Mouse (Mus musculus) layer of hippocampus, adult 2 months (tissue): ENCODE measurements around the gene Aaed1. TPM values are rescaled to one million over a fixed set of nuclear protein-coding genes. Genes with fewer than 3 reads are reported as not detected.
A peak's percentile ranks its signal among the peaks of the same experiment; 100 is the strongest.

Experiments used
- DNase-seq, 2 experiments: peaks; one replicate each; pipeline ENCODE4 v3.0.0; 2022; ENCODE audit warnings: low spot score in 2 of 2
- H3K27ac ChIP-seq: fragments of 200-600 bp; 2 replicates; pipeline ENCODE4 v1.8.1; 2022
- H3K4me3 ChIP-seq: fragments of 200-600 bp; 2 replicates; pipeline ENCODE4 v1.8.1; 2022; ENCODE audit warnings: mild to moderate bottlenecking
- CTCF ChIP-seq: fragments of 200-600 bp; conservative IDR thresholded peaks from 2 replicates; pipeline ENCODE4 v1.8.1; 2022; ENCODE audit warnings: antibody characterized with exemption, mild to moderate bottlenecking, moderate library complexity
- total RNA-seq, 2 experiments: library from RNA; stranded (reverse); gene quantifications; 2 replicates each; pipeline ENCODE4 v1.2.3; 2021

Aaed1 gene
- total RNA-seq, 2 experiments from 2014 or later: 15.2 to 16.4 TPM

DNA sequence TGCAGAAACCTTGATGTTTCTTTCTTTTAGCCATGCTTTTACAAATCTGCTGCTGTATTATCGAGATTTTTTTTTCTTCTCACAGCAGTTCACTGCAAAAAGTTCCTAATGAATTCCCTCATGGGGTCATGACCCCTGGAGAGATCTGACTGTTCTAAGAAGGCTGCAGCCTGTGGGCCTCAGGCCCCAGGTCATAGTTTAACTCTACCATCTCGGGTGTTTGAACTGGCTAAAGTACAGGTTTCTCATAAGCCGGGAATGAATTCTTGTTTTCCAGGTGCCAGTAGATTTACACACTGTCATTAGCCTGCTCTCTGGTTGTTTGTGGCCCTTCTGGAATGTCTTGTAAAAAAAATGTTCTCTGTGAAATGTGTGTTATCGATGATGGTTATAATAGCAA is 25.7 kb downstream of the Aaed1 start:
- TF ChIP-seq CTCF: no peak
- H3K4me3 ChIP-seq: no peak overlapping the region
- no peak overlapping the region for H3K27ac ChIP-seq
- DNase-seq: no peak

DNA sequence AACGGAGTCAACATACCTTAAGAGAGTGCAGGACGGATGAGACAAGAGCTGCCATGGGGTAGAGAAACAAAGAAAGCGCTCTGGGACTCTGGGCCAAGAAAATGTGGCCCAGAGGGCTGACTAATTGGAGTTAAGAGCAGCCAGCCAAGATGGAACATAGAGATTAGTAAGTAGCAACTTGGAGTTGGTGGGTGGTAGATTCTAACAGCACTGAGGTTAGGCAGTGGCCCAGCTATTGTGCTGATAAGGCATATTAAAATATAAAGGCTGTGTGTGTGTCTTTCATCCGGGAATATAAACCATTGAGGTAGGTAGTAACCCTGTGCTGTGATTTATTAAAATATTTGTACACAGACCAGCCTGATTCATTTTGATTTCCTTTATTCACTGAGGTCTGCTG is 26.2 kb downstream of the Aaed1 start:
- no peak overlapping the region for H3K27ac ChIP-seq
- DNase-seq: no peak
- H3K4me3 ChIP-seq: no peak overlapping the region
- no peak for TF ChIP-seq CTCF

DNA sequence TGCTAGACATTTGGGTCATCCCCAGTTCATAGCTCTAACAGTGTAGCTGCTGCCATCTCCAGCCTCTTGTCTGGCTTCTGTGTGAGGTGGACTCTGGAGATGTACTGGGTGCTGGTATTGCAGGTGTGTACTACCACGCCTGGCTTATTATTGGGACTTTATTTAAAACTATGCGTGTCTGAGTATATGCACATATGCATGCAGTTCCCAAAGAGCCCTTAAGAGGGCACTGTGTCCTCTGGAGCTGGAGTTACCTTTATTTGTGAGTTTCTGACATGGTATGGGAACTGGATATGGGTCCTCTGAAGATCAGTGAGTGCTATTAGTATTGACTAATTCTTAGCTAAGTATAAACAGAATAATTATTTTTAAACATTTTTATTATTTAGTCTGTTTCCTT is 27.8 kb downstream of the Aaed1 start:
- peak; percentile 60 for TF ChIP-seq CTCF
- no peak overlapping the region for H3K4me3 ChIP-seq
- DNase-seq: no peak
- H3K27ac ChIP-seq: no peak overlapping the region

DNA sequence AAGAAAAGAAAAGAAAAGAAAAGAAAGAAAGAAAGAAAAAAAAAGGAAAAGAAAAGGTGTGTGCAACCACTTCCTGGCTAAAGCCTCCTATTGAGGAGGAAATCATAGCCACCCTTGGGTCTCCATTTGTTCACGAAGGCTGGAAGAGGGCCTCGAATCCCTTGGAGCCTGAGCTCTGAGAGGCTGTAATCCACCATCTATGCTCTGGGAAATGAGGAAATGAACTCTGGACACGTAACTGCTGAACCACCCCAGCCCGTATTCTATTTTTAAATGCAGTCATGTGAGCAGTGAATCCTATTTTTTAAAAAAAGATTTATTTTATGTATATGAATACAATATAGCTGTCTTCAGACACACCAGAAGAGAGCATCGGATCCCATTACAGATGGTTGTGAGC is 31.6 kb downstream of the Aaed1 start:
- no peak for DNase-seq
- no peak overlapping the region for H3K27ac ChIP-seq
- no peak for TF ChIP-seq CTCF
- H3K4me3 ChIP-seq: no peak overlapping the region

DNA sequence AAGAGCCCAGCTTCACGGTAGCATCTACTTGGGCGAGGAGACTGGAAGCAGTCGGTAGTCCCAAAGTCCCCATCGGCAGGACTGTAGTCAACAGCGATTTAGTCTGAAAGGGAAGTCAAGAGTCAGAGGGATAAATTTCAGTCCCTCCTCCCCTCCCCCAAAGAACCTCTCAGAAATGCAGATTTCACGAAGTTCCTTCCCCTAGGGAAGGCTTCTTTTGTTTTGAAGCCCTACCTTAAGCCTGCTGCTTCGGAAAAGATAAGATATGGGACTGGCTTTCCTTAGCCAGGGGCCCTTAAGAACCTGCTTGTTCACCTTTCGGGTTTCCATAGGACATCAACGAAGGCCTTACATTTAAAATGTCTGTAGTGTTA is 36.8 kb downstream of the Aaed1 start:
- TF ChIP-seq CTCF: no peak
- peak overlapping the region; percentile 79 for H3K4me3 ChIP-seq
- no peak for DNase-seq
- no peak overlapping the region for H3K27ac ChIP-seq

DNA sequence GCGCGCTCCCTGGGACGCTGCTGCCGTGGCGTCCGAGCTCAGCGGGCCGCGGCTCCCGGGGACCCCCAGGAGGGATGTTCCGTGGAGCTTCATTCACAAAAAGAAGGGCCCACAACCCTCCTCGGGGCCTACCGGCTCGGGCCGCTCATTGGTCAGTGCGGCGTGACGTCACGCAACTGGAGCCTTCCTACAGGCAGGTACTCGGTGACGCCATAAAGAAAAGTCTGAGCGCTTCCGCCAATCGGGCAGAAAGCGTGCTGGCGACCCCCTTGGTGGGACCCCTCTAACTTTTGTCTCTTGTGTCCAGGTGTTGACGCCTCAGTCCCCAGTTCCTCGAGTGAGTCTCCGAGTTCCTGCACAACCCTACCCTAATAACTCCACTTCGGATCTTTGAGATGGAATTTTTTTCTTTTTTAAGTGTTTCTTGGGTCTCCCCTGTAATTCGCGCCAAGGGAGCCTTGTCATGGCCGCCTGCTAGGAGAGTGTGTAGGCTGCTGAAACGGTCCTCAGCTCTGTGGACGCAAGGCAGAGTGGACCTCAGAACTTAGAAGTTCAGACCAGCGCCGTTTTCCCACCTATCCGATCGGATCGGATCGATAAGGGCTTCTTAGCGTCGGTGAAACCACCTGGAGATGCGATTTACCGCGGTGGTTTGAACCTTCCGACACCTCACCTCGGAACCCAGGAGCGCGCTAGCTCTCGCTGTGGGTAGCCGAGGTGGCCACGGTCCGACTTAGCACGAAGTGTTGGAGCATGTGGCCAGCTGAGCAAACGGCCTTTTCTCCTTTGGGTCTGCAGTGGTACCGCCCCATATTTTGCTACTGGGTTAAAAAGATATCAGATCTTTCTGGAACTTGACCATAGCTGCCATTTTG is 37.4 kb downstream of the Aaed1 start, which contains the start of gene Cdc14b:
TSS of gene Cdc14b (minus strand) at position 412 of the 875 bp plus-strand sequence.
- Histone ChIP-seq H3K4me3 (peak within 1 kb of the TSS; percentile 79), H3K27ac (no peak within 1 kb of the TSS)
- TF ChIP-seq CTCF: no peak
- peak; percentile 53 to 63 for DNase-seq

DNA sequence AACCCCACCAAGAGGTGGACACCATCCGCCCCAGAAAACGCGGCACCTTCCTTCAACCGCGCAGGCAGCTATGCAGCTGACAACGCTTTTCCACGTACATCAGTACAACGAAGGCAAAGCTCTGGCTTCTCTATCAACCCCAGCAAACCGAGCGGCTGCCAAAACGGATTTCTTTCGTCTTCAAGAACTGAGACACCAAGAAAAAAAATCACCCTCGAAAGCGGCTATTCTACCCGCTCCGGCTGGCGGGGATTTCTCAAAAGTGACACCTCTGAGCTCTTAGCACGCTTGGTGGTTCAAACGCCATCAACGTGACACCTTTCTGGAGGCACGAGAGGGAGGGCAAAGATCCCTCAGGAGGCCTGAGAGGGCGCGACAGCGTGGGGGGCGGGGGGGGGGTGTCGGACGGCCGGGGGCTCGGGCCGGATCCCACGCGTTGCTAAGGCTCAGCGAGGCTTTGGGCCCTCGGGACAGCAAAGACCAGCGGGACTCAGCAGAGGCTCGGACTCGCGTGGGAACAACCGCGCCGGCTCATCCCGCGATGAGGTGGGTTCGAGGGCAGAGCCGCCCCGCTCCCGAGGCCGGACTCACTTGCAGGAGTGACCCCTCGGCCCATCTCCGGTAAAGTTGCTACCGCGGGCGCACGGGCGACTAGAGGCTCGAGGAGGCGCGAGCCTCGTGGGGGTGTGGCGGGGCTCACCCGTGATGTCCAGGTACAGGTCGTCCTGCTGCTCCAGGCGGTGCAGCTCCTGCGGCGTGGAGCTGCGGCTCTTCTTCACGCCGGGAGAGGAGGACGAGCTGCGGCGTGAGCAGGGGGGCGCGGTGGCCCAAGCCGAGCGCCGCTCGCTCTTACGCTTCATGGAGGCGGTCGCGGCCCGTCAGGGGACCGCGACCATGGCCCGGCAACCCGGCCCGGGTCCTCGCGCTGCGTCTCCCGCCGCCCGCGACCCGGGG is 38.3 kb downstream of the Aaed1 start:
- H3K4me3 ChIP-seq: peak overlapping the region; percentile 79
- no peak for TF ChIP-seq CTCF
- no peak overlapping the region for H3K27ac ChIP-seq
- DNase-seq: no peak

DNA sequence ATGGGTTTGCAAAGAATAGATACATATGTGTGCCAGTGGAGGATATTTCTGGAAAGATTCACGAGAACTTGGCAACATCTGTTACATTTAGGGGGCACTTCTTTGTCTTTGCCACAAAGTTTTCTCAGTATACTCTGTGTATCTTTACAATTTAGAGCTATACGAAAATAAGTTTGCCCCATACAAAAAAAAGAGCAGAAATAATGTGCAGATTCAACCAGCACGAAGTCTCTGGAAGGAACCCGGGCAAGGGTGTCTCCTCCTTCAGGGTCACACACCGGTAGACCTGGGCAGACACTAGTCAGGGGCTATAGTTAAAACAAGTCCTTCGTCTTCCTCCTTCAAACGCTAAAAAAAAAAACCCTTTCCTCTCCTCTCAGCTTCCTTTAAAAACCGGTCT is 39.2 kb downstream of the Aaed1 start:
- Histone ChIP-seq H3K27ac (no peak overlapping the region), H3K4me3 (no peak overlapping the region; the same call in 1 of the 2 replicates)
- TF ChIP-seq CTCF: no peak
- no peak for DNase-seq

DNA sequence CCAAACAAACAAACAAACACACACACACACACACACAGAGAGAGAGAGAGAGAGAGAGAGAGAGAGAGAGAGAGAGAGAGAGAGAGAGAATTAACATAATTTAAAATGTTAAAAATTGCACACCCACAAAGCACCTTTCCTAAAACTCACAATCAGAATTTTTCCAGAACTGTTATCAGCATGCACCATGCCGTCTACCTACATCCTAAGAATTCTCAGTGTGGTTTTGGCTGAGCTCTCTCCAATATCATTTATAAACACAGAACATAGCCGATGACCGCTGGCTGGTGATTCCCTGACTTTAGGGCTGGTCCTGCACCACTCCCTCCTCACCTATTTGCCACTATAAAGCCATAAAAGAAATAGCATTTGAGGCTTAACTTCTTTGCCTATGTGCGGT is 44.1 kb downstream of the Aaed1 start:
- DNase-seq: no peak
- no peak for TF ChIP-seq CTCF
- no peak overlapping the region for H3K27ac ChIP-seq

DNA sequence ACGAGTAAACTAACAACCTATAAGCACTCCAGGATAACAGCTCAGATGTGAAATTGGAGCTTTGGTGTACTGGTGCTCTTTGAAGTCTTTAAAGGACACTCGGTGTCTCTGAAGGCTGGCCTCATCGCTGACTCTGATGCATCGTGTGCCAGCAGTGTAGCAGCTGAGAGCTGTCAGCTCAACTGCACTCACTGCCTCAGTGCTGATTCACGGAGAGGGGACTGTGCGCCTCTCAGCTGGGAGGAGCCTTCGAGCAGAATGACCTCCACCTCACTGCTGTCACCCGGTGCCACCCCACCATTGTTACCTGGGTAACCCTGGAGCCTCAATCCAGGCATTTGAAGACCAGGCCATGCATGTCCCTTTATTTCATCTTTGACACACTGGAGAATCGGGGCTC is 45.4 kb downstream of the Aaed1 start:
- no peak for DNase-seq
- no peak for TF ChIP-seq CTCF
- no peak overlapping the region for H3K4me3 ChIP-seq
- H3K27ac ChIP-seq: no peak overlapping the region

More for the DNA sequence above, 44.1 kb downstream of the Aaed1 start:
- H3K4me3 ChIP-seq: no peak overlapping the region

DNA sequence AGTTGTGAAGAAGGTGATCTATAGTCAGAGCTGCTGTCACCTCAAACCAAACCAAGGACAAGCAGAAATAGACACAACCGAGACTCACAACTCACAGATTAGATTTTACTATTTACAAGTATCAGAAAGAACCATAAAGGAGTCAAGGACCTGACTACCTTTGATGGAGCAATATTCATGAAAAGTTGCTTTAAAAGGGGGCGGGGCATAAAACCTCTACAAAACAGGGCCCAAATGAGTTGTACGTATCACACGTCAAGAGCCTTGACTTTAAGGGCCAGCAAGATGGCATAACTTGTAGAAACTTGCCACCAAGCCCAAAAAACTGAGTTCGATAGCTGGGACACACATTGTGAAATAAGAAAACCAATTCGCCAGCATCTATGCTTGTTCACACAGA is 47.9 kb downstream of the Aaed1 start:
- H3K4me3 ChIP-seq: no peak overlapping the region
- DNase-seq: no peak
- no peak for TF ChIP-seq CTCF
- H3K27ac ChIP-seq: no peak overlapping the region

DNA sequence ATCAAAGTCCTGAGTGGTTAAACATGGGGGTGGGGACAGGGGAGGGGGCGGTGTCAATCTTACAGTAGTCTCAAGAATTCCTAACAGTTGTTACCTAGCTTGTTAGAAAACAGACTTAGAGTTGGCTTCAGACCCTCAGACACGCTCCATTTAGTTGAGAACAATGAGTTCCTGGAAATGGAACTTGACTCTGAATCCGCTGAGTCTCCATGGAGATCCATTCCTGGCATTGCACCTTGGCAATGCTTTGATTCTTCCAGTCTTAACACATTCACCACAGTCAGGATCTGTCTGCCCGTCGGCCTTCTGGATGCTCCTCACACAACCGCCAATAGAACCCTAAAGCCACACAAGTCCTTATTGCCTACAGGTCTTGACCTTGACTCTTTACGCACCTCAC is 52.6 kb downstream of the Aaed1 start:
- TF ChIP-seq CTCF: no peak
- DNase-seq: peak in 1 of 2 experiments; percentile 39
- peak overlapping the region; percentile 64 for H3K27ac ChIP-seq
- H3K4me3 ChIP-seq: no peak overlapping the region

DNA sequence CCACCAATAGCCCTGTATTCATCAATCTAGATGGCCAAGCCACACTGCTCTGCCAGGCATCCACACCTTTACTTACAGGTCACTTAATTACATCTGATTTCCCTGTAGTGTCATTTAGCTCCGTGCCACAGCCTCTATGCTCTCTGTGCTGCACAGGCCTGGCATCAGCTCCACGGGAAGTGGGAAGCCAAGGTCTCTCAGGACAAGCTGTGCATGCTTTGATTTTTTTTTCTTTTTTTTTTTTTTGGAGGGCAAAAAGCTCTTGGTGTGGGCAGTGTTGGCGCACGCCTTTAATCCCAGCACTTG is 54.0 kb downstream of the Aaed1 start:
- no peak for TF ChIP-seq CTCF
- no peak for DNase-seq
- H3K4me3 ChIP-seq: no peak overlapping the region
- H3K27ac ChIP-seq: no peak overlapping the region
